Mouse (Mus musculus): ENCODE measurements around the gene Slc38a9.

Gene Slc38a9

DNA sequence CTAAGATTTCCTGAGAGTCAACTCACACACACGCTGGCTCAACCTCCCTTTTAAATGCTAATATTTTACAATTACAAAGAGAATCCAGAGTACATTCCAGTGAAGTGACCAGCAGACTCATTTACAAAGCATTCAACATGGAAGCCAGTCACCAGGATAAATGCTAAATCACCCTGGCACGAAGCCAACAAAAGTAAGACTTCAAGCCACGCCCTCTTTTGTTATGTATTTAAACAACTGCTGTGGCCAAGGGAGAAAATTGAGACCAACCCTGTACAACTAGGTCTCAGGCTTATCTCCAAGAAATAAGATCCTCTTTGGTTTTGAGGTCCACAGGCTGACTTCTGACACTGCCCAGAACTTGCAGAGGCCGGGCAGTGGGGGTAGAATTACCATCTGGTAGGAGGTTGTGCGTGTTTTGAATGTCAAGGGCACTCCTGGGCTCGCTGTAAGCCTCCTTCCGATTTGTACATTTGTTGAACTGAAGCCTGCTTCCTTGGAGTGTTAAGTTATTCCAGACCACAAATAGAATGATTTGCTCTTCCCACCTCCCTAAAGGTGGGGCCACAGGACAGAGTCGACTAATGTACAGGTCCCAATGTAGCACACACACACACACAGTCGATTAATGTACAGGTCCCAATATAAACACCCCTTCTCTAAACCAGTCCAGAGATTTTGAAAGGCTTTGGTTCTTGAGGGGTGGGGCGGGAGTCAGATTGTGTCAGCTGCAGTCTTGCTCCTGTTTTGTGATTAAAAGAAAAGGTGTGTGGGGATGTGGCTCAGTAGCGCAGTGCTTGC, 110.2 kb downstream of the Slc38a9 start:
- no peak for DNase-seq (ENCODE audit: low read depth, low spot score)

DNA sequence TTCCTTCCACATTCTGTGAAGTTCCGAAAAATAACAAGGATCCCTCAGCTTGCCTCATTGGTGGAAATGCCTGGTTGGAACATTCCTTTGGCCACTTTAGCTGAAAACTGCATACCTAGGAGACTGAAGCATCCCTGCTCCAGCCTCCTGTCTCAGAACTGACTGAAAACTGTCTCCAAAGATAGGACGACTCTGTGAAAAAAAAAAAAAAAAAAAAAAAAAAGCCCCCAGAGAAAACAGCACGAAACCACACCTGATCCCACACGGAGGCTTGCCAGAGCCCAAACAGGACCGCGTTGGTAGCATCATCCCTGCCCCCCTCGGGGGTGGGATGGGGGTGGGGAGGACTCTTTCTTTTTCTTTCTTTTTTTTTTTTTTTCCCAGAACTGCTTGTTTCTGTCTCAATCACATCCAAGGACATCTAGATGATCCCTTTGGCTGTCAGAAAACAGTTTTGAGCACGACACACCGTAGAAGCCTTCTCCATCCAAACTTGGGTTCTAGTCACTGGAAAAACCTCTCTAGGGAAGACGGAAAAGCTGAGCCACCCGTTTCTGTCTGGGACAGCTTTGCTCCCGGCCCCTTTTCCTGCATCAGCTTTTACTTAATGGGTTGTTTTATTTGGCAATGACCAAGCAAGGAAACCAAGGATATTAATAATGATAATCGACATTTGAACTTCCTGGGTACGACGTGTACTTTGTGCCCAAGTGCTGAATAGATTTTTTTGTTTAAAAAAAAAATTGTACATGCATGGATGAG, 111.1 kb downstream of the Slc38a9 start:
- no peak for DNase-seq (ENCODE audit: low read depth, low spot score)

- DNase-seq (ENCODE audit: low read depth, low spot score): no peak
Measured at GRCm38 (mm10) chr13:112772252-112772651, 111.7 kb downstream of the Slc38a9 start.

GRCm38 (mm10) chr13:112772861-112773260, 112.3 kb downstream of the Slc38a9 start:
- no peak for DNase-seq (ENCODE audit: low read depth, low spot score)

- no peak for DNase-seq (ENCODE audit: low read depth, low spot score)
Measured at GRCm38 (mm10) chr13:112773991-112774675, 113.6 kb downstream of the Slc38a9 start.

DNA sequence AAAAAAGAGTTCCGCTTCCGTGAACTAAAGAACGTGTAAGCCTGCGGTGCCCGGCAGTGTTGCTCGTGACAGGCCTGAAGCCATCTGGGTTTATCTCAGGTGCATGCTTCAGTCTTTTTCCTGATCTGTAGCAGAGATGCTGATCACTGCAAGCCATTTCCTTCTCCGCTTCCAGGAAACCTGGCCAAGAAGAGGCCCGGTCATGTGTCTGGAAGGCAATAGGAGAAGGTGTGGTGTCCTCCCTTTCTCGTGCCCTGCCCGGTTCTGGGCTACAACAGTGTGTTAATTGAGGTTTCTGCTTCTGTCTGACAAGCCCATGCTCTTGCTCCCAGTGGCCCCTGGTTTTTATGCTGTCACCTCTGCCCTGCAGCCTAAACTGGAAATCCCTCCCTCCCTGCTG, 115.3 kb downstream of the Slc38a9 start:
- DNase-seq (ENCODE audit: low read depth, low spot score): no peak

DNA sequence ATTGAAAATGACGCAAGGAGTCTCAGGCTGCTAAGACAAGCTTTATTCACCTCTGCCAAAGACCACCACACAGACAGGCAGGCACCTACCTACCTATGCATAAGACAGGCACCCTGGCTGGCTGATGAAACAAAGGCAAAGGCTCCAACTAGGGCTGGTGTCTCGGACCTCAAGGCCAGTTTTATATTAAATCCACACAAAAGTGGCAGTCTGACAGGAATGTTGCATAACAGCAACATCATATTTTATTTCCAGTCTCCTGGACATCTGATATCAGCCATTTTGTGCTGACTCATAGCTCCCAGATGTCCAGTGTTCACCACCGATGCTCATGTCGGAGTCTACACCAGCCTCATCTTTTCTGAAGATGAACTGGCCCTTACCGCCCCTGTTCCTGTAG, 117.9 kb downstream of the Slc38a9 start:
- DNase-seq (ENCODE audit: low read depth, low spot score): no peak

- no peak for DNase-seq (ENCODE audit: low read depth, low spot score)
Measured at GRCm38 (mm10) chr13:112785305-112785704, 124.8 kb downstream of the Slc38a9 start.

DNA sequence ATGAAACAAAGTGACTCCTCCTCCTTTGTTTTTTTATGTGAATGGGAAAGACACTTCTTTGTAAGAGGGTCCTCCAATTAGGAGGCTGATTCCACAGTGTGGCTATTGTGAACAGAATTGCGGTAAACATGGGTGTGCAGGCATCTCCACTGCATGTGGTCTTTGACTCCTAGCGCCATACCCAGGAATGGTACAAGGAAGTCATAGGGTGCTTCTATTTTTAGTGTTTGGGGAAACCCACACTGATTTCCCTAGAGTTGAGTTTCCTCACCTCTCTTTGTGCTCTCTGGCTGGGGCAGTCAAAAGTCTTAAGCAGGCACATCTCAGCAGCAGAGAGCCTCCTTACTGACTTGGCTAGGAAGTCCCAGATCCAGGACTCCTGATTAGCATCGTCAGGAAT, 125.6 kb downstream of the Slc38a9 start:
- no peak for DNase-seq (ENCODE audit: low read depth, low spot score)

DNA sequence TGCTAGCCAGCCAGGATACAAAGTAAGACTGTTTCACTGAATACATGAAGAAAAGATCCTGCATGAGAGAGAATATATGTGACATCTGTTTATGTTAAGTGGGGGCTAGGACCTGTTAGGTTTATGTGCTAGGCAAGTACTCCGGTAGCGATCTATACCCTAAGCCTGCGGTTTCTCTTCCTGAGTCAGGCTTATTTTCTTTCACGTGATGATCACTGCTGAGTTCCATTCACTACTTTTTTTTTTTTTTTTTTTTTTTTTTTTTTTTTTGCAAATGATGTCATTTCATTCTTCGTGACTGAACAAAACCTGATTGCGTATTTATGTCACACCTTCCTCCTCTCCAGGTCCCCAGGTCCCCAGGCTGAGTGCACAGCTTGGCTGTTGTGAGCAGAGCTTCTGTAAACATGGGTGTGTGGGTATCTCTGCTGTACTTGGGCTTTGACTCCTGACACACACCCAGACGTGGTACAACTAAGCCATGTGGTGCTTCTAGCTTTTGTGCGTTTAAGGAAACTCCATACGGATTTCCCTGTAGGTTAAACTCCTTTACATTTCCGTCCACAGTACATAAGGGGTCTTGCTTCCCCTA, 126.5 kb downstream of the Slc38a9 start:
- no peak for DNase-seq (ENCODE audit: low read depth, low spot score)

Data from CD4-positive, CD25-positive, alpha-beta regulatory T cell, adult 2 months (primary cell).